Mouse (Mus musculus): Measurements from ENCODE around the gene Phf24.

GRCm38 (mm10) chr4:42932229-42932969 lies 15.9 kb downstream of the Phf24 start:
- no peak for TF ChIP-seq CTCF (IDR thresholded peaks at IDR 0.05; ENCODE audit: low read depth, low read length)
- no peak for TF ChIP-seq GATA1 (IDR thresholded peaks at IDR 0.05; ENCODE audit: borderline replicate concordance, low read length)
- no peak for TF ChIP-seq POLR2AphosphoS5 (IDR thresholded peaks at IDR 0.05; ENCODE audit: insufficient replicate concordance, low read depth, low read length)
